Mouse (Mus musculus): ENCODE measurements around the gene Lamc2. TPM values are rescaled to one million over a fixed set of nuclear protein-coding genes. Genes with fewer than 3 reads are reported as not detected.

The Lamc2 gene
- total and polyA plus RNA-seq, 3 experiments, result 0.03 to 0.04 TPM; not detected in 1

GRCm38 (mm10) chr1:153111596-153111995 is 74.7 kb downstream of the Lamc2 start:
- no peaks in the 10 kb centered on the region for H3K27me3 ChIP-seq (ENCODE audit: control insufficient read depth in 1 of 2, insufficient read depth in 2 of 2, low read length in 2 of 2)
- TF ChIP-seq CHD1 (IDR thresholded peaks at IDR 0.05; ENCODE audit: low read depth, low read length) (no peak), POLR2A (IDR thresholded peaks at IDR 0.05; ENCODE audit: control insufficient read depth in 1 of 2, insufficient read depth in 1 of 2, low read depth in 1 of 2, low read length in 2 of 2, poor library complexity in 1 of 2) (no peak), EP300 (IDR thresholded peaks at IDR 0.05; ENCODE audit: low read depth in 1 of 2, low read length in 2 of 2) (no peak), USF1 (IDR thresholded peaks at IDR 0.05; ENCODE audit: low read depth, low read length) (no peak), RAD21 (IDR thresholded peaks at IDR 0.05; ENCODE audit: low read depth, low read length) (no peak), BHLHE40 (IDR thresholded peaks at IDR 0.05; ENCODE audit: borderline replicate concordance, low read depth, low read length) (no peak), NRF1 (IDR thresholded peaks at IDR 0.05; ENCODE audit: insufficient read depth, low read depth, low read length, poor library complexity, severe bottlenecking) (no peak), MYC (IDR thresholded peaks at IDR 0.05; ENCODE audit: low read depth, low read length) (no peak), ZKSCAN1 (IDR thresholded peaks at IDR 0.05; ENCODE audit: low read depth, low read length) (no peak), GATA1 (IDR thresholded peaks at IDR 0.05; ENCODE audit: low read depth, low read length) (no peak), TAL1 (IDR thresholded peaks at IDR 0.05; ENCODE audit: low read length) (no peak), ELF1 (IDR thresholded peaks at IDR 0.05; ENCODE audit: low read depth, low read length) (no peak), POLR2AphosphoS5 (IDR thresholded peaks at IDR 0.05; ENCODE audit: borderline replicate concordance, low read depth, low read length) (no peak), SMC3 (IDR thresholded peaks at IDR 0.05; ENCODE audit: low read depth, low read length) (no peak), MAFK (IDR thresholded peaks at IDR 0.05; ENCODE audit: borderline replicate concordance, low read depth, low read length) (no peak), MYB (IDR thresholded peaks at IDR 0.05; ENCODE audit: low read depth, low read length) (no peak)
- H3K27ac ChIP-seq (ENCODE audit: control insufficient read depth, low read depth, low read length), result no peak overlapping the region
- H3K9me3 ChIP-seq (replicated peaks; ENCODE audit: insufficient read depth, low read length), result no peaks in the 10 kb centered on the region
- H3K4me3 ChIP-seq (ENCODE audit: control insufficient read depth in 1 of 2, insufficient read depth in 1 of 2, low read depth in 2 of 2, low read length in 2 of 2), result no peak overlapping the region
- no peaks in the 10 kb centered on the region; a peak in 1 of 4 replicates for H3K4me1 ChIP-seq (ENCODE audit: control insufficient read depth in 1 of 2, insufficient read depth in 2 of 2, low read length in 2 of 2)
- no peak for DNase-seq (ENCODE audit: low read depth, low spot score)
- H3K36me3 ChIP-seq (ENCODE audit: control insufficient read depth in 1 of 2, insufficient read depth in 2 of 2, low read length in 2 of 2), result no peaks in the 10 kb centered on the region
- no peaks in the 10 kb centered on the region for H3K79me2 ChIP-seq (ENCODE audit: control insufficient read depth, insufficient read depth, low read length, poor library complexity)
- H3K9ac ChIP-seq (ENCODE audit: control insufficient read depth, low read depth, low read length, poor library complexity, severe bottlenecking), result no peak overlapping the region

GRCm38 (mm10) chr1:153109836-153110235 is 76.4 kb downstream of the Lamc2 start:
- TF ChIP-seq E2F4 (IDR thresholded peaks at IDR 0.05; ENCODE audit: borderline replicate concordance, low read depth, low read length), result no peak
- TF ChIP-seq POLR2AphosphoS5 (IDR thresholded peaks at IDR 0.05; ENCODE audit: borderline replicate concordance, low read depth, low read length), result no peak
- no peak for TF ChIP-seq RCOR1 (IDR thresholded peaks at IDR 0.05; ENCODE audit: low read depth, low read length)
- TF ChIP-seq MAX (IDR thresholded peaks at IDR 0.05; ENCODE audit: low read length), result no peak
- no peak for TF ChIP-seq TCF12 (IDR thresholded peaks at IDR 0.05; ENCODE audit: low read depth, low read length)
- no peak for TF ChIP-seq UBTF (IDR thresholded peaks at IDR 0.05; ENCODE audit: borderline replicate concordance, insufficient read depth, low read depth, low read length)
- no peak for TF ChIP-seq CTCF (IDR thresholded peaks at IDR 0.05 in 2 of 3, conservative IDR thresholded peaks at IDR 0.05 in 1 of 3; ENCODE audit: control insufficient read depth in 1 of 3, insufficient read depth in 1 of 3, low read depth in 2 of 3, low read length in 3 of 3, poor library complexity in 1 of 3, severe bottlenecking in 1 of 3)
- no peak for TF ChIP-seq ELF1 (IDR thresholded peaks at IDR 0.05; ENCODE audit: low read depth, low read length)
- TF ChIP-seq MYC (IDR thresholded peaks at IDR 0.05; ENCODE audit: low read depth, low read length), result no peak
- no peak for TF ChIP-seq KAT2A (conservative IDR thresholded peaks at IDR 0.05; ENCODE audit: low read depth, low read length)
- no peak for TF ChIP-seq BHLHE40 (IDR thresholded peaks at IDR 0.05; ENCODE audit: borderline replicate concordance, low read depth, low read length)
- TF ChIP-seq MAZ (IDR thresholded peaks at IDR 0.05; ENCODE audit: low read depth, low read length), result no peak
- no peak for TF ChIP-seq SIN3A (IDR thresholded peaks at IDR 0.05; ENCODE audit: low read length)
- TF ChIP-seq NELFE (IDR thresholded peaks at IDR 0.05; ENCODE audit: low read depth, low read length), result no peak
- no peak for TF ChIP-seq GABPA (IDR thresholded peaks at IDR 0.05; ENCODE audit: low read depth, low read length)
- no peak for TF ChIP-seq MAFK (IDR thresholded peaks at IDR 0.05; ENCODE audit: borderline replicate concordance, low read depth, low read length)
- no peak for TF ChIP-seq MEF2A (IDR thresholded peaks at IDR 0.05; ENCODE audit: extremely low read depth, insufficient replicate concordance, low read depth, low read length, poor library complexity, severe bottlenecking)
- TF ChIP-seq EP300 (IDR thresholded peaks at IDR 0.05; ENCODE audit: low read depth in 1 of 2, low read length in 2 of 2), result no peak
- TF ChIP-seq JUND (IDR thresholded peaks at IDR 0.05; ENCODE audit: low read depth, low read length), result no peak
- Histone ChIP-seq H3K27ac (ENCODE audit: control insufficient read depth, low read depth, low read length) (no peak overlapping the region), H3K4me3 (ENCODE audit: control insufficient read depth in 1 of 2, insufficient read depth in 1 of 2, low read depth in 2 of 2, low read length in 2 of 2) (no peak overlapping the region), H3K4me1 (ENCODE audit: control insufficient read depth in 1 of 2, insufficient read depth in 2 of 2, low read length in 2 of 2) (no peaks in the 10 kb centered on the region; a peak in 1 of 4 replicates), H3K9me3 (replicated peaks; ENCODE audit: insufficient read depth, low read length) (no peaks in the 10 kb centered on the region), H3K27me3 (ENCODE audit: control insufficient read depth in 1 of 2, insufficient read depth in 2 of 2, low read length in 2 of 2) (no peaks in the 10 kb centered on the region), H3K9ac (ENCODE audit: control insufficient read depth, low read depth, low read length, poor library complexity, severe bottlenecking) (no peak overlapping the region), H3K36me3 (ENCODE audit: control insufficient read depth in 1 of 2, insufficient read depth in 2 of 2, low read length in 2 of 2) (no peaks in the 10 kb centered on the region), H3K79me2 (ENCODE audit: control insufficient read depth, insufficient read depth, low read length, poor library complexity) (no peaks in the 10 kb centered on the region)
- no peak for DNase-seq (ENCODE audit: low read depth, low spot score)

All from MEL (cell line).